Mouse (Mus musculus): Measurements from ENCODE around the gene Ank3. TPM values are rescaled to one million over a fixed set of nuclear protein-coding genes. Genes with fewer than 3 reads are reported as not detected.

Gene Ank3
- polyA plus RNA-seq, 1 experiment from 2014 or later = 21.9 TPM

DNA sequence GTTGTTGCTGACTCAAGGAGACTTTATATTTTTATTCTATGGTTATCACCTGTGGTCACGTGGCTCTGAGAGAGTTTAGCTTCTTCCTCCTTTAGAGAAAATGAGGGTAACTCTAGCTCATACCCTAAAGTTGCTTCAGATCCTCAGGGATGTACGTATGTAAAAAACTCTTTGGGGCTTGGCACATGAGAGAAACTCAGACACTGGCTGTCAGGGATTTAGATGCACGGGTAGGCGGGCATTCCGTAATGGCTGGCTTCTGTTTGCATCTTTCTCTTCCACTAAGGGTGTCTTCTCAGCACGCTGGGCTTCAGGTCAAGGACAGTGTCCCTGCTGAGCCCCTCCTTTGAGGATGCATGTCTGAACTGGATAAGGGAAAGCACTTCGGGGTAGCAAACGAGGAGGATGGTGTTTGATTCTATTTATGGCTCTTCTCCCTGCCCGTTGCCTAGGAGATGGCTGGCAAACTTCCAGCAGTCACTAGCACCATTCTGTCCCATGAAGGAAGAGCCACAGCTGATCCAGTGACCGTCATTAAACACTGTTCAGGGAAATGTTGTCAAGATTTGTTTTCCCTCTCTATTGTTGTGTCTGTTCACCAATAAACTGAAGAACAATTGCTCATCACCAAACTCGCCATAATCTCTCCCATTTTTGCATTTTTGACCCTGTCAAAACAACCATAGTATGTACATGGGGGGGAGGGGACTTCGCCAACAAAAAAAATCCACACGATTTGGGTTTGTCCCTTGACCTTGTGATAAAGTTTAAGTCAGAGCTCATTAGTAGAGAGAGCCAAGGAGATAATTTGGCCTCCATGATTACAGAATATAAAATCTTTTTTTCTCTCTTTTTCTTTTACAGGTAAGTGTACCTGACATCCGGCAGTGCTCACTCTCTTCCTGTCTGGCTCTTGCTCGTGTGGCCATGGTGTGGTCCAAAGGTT, 195.9 kb downstream of the Ank3 start:
- H3K4me2 ChIP-seq (replicated peaks) = peak overlapping the region; percentile 12; the same call in 1 of the 2 replicates
- peaks cover 5% of the 10 kb centered on the region; the same call in 1 of the 2 replicates for H3K4me1 ChIP-seq (replicated peaks)
- H3K9me3 ChIP-seq = no peaks in the 10 kb centered on the region
- ATAC-seq = peak; percentile 71
- H3K4me3 ChIP-seq (replicated peaks) = no peak overlapping the region
- WGBS = 38% methylated on average over 15 of the region's 15 CpGs
- no peak overlapping the region for H3K9ac ChIP-seq
- no peak overlapping the region for H3K27ac ChIP-seq
- H3K27me3 ChIP-seq (replicated peaks) = no peaks in the 10 kb centered on the region
- H3K36me3 ChIP-seq = no peaks in the 10 kb centered on the region

DNA sequence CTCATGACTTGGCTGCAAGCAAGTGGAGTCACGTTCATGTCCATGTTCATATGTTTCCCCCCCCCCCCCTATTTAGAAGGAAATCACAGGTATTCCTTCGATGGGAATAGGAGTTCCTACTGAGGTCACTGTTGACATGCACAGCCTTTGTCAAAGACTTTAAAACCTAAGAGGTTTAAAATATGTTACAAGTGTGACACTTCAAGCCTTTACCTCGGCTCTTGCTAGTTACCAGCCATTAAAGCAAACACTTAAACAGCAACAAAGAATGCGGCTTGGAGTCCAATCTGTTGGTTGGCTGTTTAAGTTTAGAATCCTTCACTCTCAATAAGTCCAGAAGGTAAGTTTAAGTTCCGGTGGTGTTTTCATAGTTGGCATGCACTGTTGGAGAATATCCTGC, 196.9 kb downstream of the Ank3 start:
- H3K4me3 ChIP-seq (replicated peaks) = no peak overlapping the region
- WGBS = 86% methylated on average over 5 of the region's 5 CpGs
- H3K9ac ChIP-seq = no peak overlapping the region
- no peaks in the 10 kb centered on the region for H3K36me3 ChIP-seq
- no peak overlapping the region for H3K4me2 ChIP-seq (replicated peaks)
- H3K27me3 ChIP-seq (replicated peaks) = no peaks in the 10 kb centered on the region
- no peak overlapping the region for H3K27ac ChIP-seq
- no peak for ATAC-seq
- peaks cover 5% of the 10 kb centered on the region; the same call in 1 of the 2 replicates for H3K4me1 ChIP-seq (replicated peaks)
- no peaks in the 10 kb centered on the region for H3K9me3 ChIP-seq

DNA sequence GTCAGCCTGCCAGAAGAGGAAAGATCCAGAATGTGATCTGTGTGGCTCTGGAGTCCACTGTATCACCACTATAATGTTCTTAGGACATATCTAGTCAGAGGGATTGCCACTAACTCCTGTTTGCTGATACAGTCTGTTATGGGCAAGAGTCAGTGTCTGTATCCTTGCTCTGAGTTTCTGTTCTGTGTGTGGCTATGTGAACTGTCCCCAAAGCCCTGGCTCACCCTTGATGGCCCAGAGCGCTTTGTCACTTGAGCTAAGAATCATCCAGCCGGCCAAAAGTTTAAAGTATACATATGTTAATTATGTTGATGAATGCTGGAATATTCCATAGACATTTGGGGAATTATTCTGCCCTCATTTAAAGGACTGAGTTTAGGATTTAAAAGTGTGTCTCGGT, 202.9 kb downstream of the Ank3 start:
- ATAC-seq = no peak
- H3K27ac ChIP-seq = no peak overlapping the region
- H3K4me2 ChIP-seq (replicated peaks) = no peak overlapping the region
- WGBS = 82% methylated on average over 3 of the region's 3 CpGs
- H3K9ac ChIP-seq = no peak overlapping the region
- H3K27me3 ChIP-seq (replicated peaks) = no peaks in the 10 kb centered on the region
- H3K36me3 ChIP-seq = no peaks in the 10 kb centered on the region
- no peak overlapping the region for H3K4me3 ChIP-seq (replicated peaks)
- no peaks in the 10 kb centered on the region for H3K9me3 ChIP-seq
- no peaks in the 10 kb centered on the region for H3K4me1 ChIP-seq (replicated peaks)

DNA sequence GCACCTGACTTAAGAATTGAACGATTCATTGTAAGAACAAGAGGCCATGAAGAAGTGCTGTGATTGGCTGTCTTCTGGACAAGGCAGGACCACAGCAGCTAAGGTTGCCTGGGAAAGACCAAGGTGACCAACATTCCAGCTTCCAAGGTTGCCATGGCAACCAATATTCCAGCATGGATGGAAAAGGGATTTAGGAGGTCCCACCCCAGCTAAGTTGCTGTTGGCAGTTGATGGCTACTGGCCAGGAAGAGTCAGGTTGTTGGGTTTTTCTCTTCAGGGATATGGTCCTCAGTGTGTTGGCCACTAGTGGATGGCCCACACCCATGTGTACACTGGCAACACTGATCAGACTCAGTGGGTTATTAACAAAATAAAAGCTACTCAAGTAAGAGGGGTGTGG, 204.1 kb downstream of the Ank3 start:
- no peak for ATAC-seq
- H3K36me3 ChIP-seq = no peaks in the 10 kb centered on the region

DNA sequence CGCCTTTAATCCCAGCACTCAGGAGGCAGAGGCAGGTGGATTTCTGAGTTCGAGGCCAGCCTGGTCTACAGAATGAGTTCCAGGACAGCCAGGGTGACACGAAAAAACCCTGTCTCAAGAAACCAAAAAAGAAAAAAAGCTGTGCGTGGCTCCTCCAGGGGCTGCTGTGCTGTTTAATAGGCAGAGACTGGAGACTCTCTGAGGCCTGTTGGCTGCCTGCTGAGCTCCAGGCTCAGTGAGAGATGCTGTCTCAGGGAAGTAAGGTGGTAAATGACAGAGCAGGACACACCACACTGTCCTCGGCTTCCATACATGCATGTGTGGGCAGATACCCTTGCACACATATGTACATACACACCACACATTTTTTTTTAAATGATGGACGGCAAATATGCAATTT, 206.0 kb downstream of the Ank3 start:
- H3K9ac ChIP-seq = no peak overlapping the region
- no peaks in the 10 kb centered on the region for H3K27me3 ChIP-seq (replicated peaks)
- H3K4me3 ChIP-seq (replicated peaks) = no peak overlapping the region
- no peak overlapping the region for H3K4me2 ChIP-seq (replicated peaks)
- H3K36me3 ChIP-seq = no peaks in the 10 kb centered on the region
- H3K9me3 ChIP-seq = no peaks in the 10 kb centered on the region
- WGBS = 87% methylated on average over 6 of the region's 6 CpGs
- H3K27ac ChIP-seq = no peak overlapping the region
- ATAC-seq = no peak
- H3K4me1 ChIP-seq (replicated peaks) = no peaks in the 10 kb centered on the region

More for the DNA sequence above, 204.1 kb downstream of the Ank3 start:
- Histone ChIP-seq H3K27ac (no peak overlapping the region), H3K9ac (no peak overlapping the region), H3K4me2 (replicated peaks) (no peak overlapping the region), H3K4me3 (replicated peaks) (no peak overlapping the region), H3K27me3 (replicated peaks) (no peaks in the 10 kb centered on the region), H3K4me1 (replicated peaks) (no peaks in the 10 kb centered on the region), H3K9me3 (no peaks in the 10 kb centered on the region)
- WGBS = 81% methylated on average over 1 of the region's 1 CpGs

GRCm38 (mm10) chr10:69605211-69605610, 206.6 kb downstream of the Ank3 start:
- Histone ChIP-seq H3K4me2 (replicated peaks) (no peak overlapping the region), H3K36me3 (no peaks in the 10 kb centered on the region), H3K9me3 (no peaks in the 10 kb centered on the region), H3K4me1 (replicated peaks) (no peaks in the 10 kb centered on the region), H3K4me3 (replicated peaks) (no peak overlapping the region), H3K27me3 (replicated peaks) (no peaks in the 10 kb centered on the region), H3K9ac (no peak overlapping the region), H3K27ac (no peak overlapping the region)
- 63% methylated on average over 12 of the region's 12 CpGs for WGBS
- ATAC-seq = no peak

DNA sequence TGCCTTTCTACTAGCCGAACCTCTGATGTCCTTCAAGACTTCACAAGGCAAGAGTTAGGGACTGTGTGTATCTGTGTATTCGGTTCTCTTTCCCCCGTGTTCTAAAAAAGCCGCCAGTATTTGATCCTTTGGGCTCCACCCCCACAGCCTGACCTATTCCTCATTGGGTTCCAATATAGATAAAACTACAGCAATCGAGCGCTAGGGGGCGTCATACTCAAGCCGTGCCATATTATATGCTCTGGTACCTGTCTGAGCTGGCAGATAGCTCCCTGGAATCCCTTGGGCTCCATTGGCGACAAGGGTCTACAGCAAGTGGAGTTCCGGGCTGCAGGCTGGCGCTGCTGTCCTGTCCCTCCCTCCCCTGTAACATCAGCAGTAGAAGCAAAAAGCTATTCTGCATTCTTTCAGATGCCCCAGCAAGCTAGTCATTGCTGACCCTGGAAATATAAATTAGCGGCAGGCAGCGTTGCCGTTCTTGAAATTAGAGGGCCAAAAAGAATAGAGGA, 209.1 kb downstream of the Ank3 start:
- no peak for ATAC-seq
- no peaks in the 10 kb centered on the region for H3K9me3 ChIP-seq
- H3K27me3 ChIP-seq (replicated peaks) = no peaks in the 10 kb centered on the region
- no peak overlapping the region for H3K4me2 ChIP-seq (replicated peaks)
- H3K36me3 ChIP-seq = no peaks in the 10 kb centered on the region
- H3K4me3 ChIP-seq (replicated peaks) = no peak overlapping the region
- H3K9ac ChIP-seq = no peak overlapping the region
- no peak overlapping the region for H3K27ac ChIP-seq
- 66% methylated on average over 14 of the region's 14 CpGs for WGBS
- peaks cover 3% of the 10 kb centered on the region for H3K4me1 ChIP-seq (replicated peaks)

DNA sequence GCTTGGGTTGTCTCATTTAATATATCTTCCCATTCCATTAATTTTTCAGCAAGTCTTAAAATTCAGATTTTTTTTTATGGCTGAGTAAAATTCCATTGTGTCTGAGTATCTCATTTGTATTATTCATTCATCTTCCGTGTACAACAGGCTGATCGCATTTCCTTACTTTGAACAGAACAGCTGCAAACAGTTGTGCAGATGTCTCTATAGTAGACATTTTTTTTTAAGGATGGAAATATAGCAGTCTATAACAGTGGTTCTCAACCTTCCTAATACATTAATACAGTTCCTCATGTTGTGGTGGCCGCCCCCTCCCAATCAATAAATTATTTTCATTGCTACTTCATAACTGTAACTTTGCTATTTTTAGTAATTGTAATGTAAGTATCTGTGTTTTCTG, 212.7 kb downstream of the Ank3 start:
- peak overlapping the region; percentile 78; the same call in 1 of the 2 replicates for H3K27ac ChIP-seq
- ATAC-seq = peak; percentile 49
- no peak overlapping the region for H3K4me2 ChIP-seq (replicated peaks)
- H3K27me3 ChIP-seq (replicated peaks) = no peaks in the 10 kb centered on the region
- no peak overlapping the region for H3K9ac ChIP-seq
- peaks cover 3% of the 10 kb centered on the region for H3K4me1 ChIP-seq (replicated peaks)
- H3K4me3 ChIP-seq (replicated peaks) = no peak overlapping the region
- WGBS = 46% methylated on average over 3 of the region's 3 CpGs
- H3K9me3 ChIP-seq = no peaks in the 10 kb centered on the region
- H3K36me3 ChIP-seq = no peaks in the 10 kb centered on the region

- no peak overlapping the region for H3K4me3 ChIP-seq (replicated peaks)
- no peaks in the 10 kb centered on the region for H3K9me3 ChIP-seq
- WGBS = 51% methylated on average over 5 of the region's 5 CpGs
- peak overlapping the region; percentile 78 for H3K27ac ChIP-seq
- peak; percentile 65; the same call in 1 of the 2 replicates for ATAC-seq
- H3K36me3 ChIP-seq = no peaks in the 10 kb centered on the region
- H3K9ac ChIP-seq = no peak overlapping the region
- 0 out of 2 replicates have a peak overlapping the region, but pooled peaks have one; percentile 11 for H3K4me2 ChIP-seq (replicated peaks)
- peaks cover 3% of the 10 kb centered on the region for H3K4me1 ChIP-seq (replicated peaks)
- H3K27me3 ChIP-seq (replicated peaks) = no peaks in the 10 kb centered on the region
Measured at GRCm38 (mm10) chr10:69611839-69612340, 213.3 kb downstream of the Ank3 start.

GRCm38 (mm10) chr10:69616953-69617352, 218.4 kb downstream of the Ank3 start:
- no peak overlapping the region for H3K4me3 ChIP-seq (replicated peaks)
- H3K4me2 ChIP-seq (replicated peaks) = no peak overlapping the region
- H3K36me3 ChIP-seq = no peaks in the 10 kb centered on the region
- no peak for ATAC-seq
- 81% methylated on average over 3 of the region's 3 CpGs for WGBS
- H3K4me1 ChIP-seq (replicated peaks) = no peaks in the 10 kb centered on the region
- no peaks in the 10 kb centered on the region for H3K9me3 ChIP-seq
- H3K27me3 ChIP-seq (replicated peaks) = no peaks in the 10 kb centered on the region
- no peak overlapping the region for H3K27ac ChIP-seq
- H3K9ac ChIP-seq = no peak overlapping the region

GRCm38 (mm10) chr10:69617537-69618112, 219.1 kb downstream of the Ank3 start:
- no peak for ATAC-seq
- Histone ChIP-seq H3K4me3 (replicated peaks) (no peak overlapping the region), H3K4me2 (replicated peaks) (no peak overlapping the region), H3K27me3 (replicated peaks) (no peaks in the 10 kb centered on the region), H3K27ac (no peak overlapping the region), H3K9me3 (no peaks in the 10 kb centered on the region), H3K4me1 (replicated peaks) (no peaks in the 10 kb centered on the region), H3K36me3 (no peaks in the 10 kb centered on the region), H3K9ac (no peak overlapping the region)
- WGBS = 90% methylated on average over 16 of the region's 16 CpGs

GRCm38 (mm10) chr10:69620692-69621382, 222.3 kb downstream of the Ank3 start:
- Histone ChIP-seq H3K4me1 (replicated peaks) (no peaks in the 10 kb centered on the region), H3K27ac (no peak overlapping the region), H3K4me2 (replicated peaks) (no peak overlapping the region), H3K4me3 (replicated peaks) (no peak overlapping the region), H3K9me3 (no peaks in the 10 kb centered on the region), H3K27me3 (replicated peaks) (no peaks in the 10 kb centered on the region), H3K9ac (no peak overlapping the region), H3K36me3 (no peaks in the 10 kb centered on the region)
- no peak for ATAC-seq
- WGBS = 79% methylated on average over 7 of the region's 7 CpGs

Measured in intestine, embryonic 15.5 days (tissue).